Mouse (Mus musculus): Measurements from ENCODE around the gene Th.

Th gene

DNA sequence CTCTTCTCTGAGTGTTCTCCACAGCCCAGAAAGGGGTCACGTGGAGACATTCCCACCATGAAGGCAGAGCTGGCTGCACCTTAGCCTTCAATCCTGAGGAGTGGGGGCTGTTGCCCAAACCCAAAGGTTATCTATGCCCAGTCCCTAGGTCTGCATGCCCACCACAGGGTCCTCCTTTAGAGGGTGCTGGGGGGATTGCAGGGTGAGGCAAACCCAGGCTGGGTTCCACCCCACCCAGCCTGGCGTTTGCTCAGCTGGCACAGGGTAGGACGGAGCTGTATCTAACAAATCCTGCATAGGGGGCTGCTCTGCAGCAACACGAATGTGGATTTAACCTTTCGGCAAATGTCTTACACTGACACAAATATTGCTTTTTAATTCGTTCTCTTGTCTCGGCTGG is 29.2 kb downstream of the Th start:
- DNase-seq (ENCODE audit: low spot score), result no peak

DNA sequence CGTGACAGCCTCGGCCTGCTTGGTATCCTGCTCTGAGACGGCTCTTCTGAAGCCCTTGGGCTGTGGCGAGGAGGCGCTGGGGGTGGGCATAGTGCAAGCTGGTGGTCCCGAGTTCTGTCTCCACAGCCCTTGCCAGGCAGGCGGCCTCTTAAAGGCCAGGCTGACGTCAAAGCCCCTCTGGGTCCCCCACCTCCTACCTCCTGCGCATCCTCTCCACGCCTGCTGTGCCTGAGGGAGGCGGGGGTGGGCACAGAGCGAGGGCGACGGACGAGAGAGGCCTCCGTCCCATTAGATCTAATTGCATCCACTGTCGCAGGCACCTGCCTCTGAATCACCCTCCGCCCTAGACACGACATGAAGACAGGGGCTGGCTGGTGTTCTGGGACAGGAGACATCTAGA is 31.1 kb downstream of the Th start:
- no peak for DNase-seq (ENCODE audit: low spot score)

DNA sequence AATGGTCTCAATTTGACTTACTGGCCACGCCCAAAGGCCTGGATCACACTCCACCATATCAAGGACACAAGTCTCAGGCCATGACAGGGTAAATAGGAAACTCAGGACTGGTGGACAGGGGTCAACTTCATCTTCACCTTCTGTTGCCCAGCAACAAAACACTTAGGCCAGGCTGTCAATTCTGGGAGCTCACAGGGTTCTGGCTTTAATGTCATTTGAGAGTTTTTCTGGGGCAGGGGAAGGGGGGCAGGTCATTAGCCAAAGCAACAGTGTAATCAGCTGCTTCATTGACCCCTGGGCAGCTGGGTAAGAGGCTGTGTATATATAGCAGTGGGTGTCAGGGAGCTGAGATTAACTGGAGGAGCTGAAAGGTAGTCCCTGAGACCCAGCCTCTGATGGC is 33.5 kb downstream of the Th start:
- no peak for DNase-seq (ENCODE audit: low spot score)

DNA sequence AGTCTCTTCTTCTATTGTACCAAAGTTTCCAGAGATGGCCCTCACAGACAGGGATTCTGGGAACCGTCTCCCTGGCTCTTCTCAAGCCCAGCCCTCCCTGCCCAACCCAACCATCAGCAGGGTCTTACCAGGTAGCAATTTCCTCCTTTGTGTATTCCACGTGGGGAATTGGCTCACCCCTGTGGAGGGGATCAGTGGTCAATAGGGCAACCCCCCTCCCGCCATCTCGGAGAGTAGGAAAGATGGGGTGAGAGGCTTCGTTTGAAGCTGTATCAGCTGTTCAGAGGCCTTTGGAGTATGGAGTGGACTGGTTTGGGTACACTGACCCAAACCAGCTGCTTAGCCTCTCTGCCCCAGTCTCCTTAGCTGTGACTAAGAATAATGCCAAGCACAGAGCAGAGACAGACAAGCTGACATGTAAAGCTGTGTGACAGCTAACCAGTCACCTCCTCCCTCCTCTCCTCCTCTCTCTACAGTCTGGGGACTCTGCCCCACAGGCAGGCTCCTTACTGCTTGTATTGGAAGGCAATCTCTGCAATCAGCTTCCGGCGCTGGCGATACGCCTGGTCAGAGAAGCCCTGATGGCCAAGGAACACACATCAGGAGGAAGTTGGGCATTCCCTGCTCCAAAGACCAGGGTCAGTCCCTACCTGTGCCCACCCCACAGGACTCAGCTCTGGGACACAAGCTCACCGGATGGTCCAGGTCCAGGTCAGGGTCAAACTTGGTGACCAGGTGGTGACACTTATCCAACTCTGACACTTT is 34.8 kb downstream of the Th start:
- no peak for DNase-seq (ENCODE audit: low spot score)

DNA sequence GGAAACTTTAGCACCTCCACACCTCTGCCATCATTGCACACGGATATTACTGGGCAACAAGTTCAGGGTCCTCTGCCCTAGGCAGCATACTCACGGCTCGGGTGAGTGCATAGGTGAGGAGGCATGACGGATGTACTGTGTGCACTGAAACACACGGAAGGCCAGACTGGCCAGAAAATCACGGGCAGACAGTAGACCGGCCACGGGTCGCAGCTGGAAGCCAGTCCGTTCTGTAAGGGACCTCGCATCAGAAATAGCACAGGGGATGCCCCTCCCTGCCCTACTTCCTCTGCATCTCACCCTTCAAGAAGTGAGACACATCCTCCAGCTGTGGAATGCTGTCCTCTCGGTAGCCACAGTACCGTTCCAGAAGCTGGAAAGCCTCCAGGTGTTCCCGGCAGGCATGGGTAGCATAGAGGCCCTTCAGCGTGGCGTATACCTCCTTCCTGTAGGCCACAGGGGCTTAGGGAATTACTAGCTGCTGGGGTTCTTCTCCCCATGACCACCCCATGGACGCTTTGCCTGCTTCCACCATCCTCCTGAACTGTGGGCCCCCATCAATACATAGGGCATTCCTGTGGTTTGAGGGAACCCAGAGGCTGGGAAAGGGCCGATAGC is 35.6 kb downstream of the Th start:
- DNase-seq (ENCODE audit: low spot score), result no peak

DNA sequence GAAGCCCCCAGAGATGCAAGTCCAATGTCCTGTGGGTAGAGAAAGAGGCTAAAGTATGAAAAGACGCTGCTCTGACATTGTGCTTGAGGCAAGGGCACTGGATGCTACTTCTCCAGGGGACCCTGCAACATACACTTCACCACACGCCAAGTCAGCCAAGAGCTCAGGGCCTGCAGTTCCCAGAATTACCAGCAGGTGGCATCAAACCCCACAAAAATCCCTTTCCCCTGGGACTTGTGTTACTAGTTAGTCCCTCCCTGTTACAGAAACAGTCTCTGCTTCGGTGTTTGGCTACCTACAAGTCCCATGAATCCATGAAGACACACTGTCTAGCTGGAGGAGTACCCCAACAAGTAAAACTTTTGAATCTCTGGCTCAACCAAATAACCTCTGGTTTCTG is 36.3 kb downstream of the Th start:
- peak; percentile 59 for DNase-seq (ENCODE audit: low spot score)

DNA sequence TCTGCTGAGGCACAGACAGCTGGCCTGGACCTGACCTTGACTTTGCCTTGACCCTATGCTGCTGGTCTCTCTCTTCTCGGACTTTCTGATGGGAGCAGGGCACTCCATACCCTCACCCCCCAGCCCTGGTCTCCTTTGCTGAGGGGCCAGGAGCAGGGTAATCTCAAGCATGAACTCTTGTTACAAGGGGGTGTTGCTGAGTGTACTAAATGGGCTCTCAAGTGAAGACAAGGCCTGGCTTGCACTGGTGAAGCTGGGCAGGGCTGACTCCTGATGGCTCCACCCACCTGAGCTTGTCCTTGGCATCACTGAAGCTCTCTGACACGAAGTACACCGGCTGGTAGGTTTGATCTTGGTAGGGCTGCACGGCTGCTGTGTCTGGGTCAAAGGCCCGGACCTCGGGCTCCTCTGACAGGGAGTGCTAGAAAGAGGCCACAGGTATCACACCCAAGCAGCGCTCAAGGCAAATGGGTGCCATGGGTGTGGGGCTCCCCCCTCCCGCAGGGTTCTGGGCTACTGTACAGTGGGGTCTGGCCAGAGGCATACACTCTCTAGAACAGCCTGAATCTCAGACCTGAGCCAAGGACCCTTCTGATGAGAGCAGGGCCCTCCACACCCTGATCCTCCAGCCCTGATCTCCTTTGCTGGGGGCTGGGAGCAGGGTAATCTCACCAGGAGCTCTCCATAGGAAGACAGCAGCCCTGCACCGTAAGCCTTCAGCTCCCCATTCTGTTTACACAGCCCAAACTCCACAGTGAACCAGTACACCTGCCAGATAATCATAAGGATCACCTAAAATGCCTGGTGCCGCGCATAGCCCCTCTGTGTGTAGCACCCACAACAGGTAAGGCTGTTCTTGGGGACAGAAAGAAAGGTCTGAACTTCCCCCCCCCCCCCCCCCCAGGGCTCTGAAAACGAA is 36.9 kb downstream of the Th start:
- DNase-seq (ENCODE audit: low spot score), result no peak

DNA sequence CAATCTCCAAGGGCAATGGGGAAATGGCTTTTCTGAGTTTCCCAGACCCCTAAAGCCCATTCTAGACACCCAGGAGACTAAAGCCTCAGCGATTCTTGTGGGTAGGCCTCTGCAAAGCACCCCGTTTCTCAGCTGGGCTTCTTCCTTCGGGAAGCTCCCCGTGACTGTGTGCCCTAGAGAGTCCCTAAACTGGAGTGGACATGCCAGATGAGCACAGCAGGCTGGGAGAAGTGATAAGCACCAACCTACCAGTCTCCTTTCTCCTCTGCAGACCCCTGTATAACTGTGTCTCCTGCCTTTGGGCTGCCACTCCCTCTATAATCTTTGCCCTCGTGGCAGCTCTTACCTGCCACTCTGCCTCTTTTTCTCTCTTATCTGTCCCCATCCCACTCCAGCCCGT is 37.6 kb downstream of the Th start:
- no peak for DNase-seq (ENCODE audit: low spot score)

- no peak for DNase-seq (ENCODE audit: low spot score)
Observed at GRCm38 (mm10) chr7:142869419-142870163, 61.3 kb downstream of the Th start.

GRCm38 (mm10) chr7:142850681-142851080 is 80.2 kb downstream of the Th start:
- DNase-seq (ENCODE audit: low spot score), result no peak

Measured in left cerebral cortex, adult 11 months (tissue).